Mouse (Mus musculus) central nervous system, embryonic 18 days (tissue): ENCODE measurements around the gene Pkdcc. TPM values are rescaled to one million over a fixed set of nuclear protein-coding genes. Genes with fewer than 3 reads are reported as not detected.

ENCODE experiments used
- polyA plus RNA-seq: library from polyadenylated mRNA; depleted of rRNA; stranded (reverse); fragments of >200 nt; gene quantifications from 2 replicates; pipeline ENCODE4 v1.2.3, GENCODE M21; 2012; rRNA removed

The Pkdcc gene
- polyA plus RNA-seq: 41.1 and 54.7 TPM in 2 replicates

GRCm38 (mm10) chr17:83214674-83215528 lies at the start of gene Pkdcc:
Gene Pkdcc, plus strand, starts transcription at chr17:83215292.

Other genes with a start within 250 kb of the Pkdcc start
- gene Eml4, start 135.6 kb downstream of the Pkdcc start, polyA plus RNA-seq: 41.6 and 44.2 TPM in 2 replicates